Mouse (Mus musculus): ENCODE measurements around the gene Hmgcl. TPM values are rescaled to one million over a fixed set of nuclear protein-coding genes. Genes with fewer than 3 reads are reported as not detected.

Hmgcl gene
- polyA plus RNA-seq, 1 experiment from 2014 or later = 81.7 TPM

DNA sequence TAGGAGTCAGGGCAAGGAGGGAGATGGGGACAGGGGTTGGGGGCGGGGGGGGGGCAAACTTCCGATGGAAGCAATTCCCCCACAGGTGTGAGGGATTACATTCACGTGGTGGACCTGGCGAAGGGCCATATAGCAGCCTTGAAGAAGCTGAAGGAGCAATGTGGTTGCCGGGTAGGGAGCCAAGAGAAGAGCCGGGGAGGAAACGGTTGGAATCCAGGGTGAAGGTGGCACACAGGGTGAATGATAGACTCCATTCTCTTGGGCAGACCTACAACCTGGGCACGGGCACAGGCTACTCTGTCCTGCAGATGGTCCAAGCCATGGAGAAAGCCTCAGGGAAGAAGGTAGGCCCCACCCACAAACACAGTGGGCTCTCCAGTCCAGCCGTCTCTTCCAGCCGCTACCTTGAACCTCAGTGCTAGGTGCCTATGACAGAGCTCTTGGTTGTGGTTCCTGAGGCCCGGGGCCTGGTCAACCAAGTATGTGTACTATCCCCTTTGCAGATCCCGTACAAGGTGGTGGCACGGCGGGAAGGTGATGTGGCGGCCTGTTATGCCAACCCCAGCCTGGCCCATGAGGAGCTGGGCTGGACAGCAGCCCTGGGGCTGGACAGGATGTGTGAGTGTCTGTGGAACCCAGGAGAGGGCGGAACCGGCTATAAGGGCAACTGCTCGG lies 21.0 kb downstream of the Hmgcl start:
- H3K4me1 ChIP-seq (ENCODE audit: control insufficient read depth, insufficient read depth, low read length) = peaks cover 8% of the 10 kb centered on the region
- H3K27me3 ChIP-seq (replicated peaks; ENCODE audit: control insufficient read depth, insufficient read depth, low read length) = no peaks in the 10 kb centered on the region
- peaks cover 47% of the 10 kb centered on the region for H3K36me3 ChIP-seq (ENCODE audit: control insufficient read depth, insufficient read depth, low read length)
- no peak for DNase-seq (ENCODE audit: low spot score)
- H3K9ac ChIP-seq (ENCODE audit: low read depth, low read length) = no peak overlapping the region
- H3K27ac ChIP-seq (replicated peaks; ENCODE audit: low read depth, low read length) = no peak overlapping the region
- no peak overlapping the region for H3K4me3 ChIP-seq (ENCODE audit: low read depth, low read length)
- no peak overlapping the region for H3K4me2 ChIP-seq (ENCODE audit: low read depth, low read length)
- ATAC-seq (ENCODE audit: low read depth) = no peak
- WGBS = 86% methylated on average over 18 of the region's 18 CpGs
- H3K9me3 ChIP-seq (ENCODE audit: control insufficient read depth, low read length) = no peaks in the 10 kb centered on the region

DNA sequence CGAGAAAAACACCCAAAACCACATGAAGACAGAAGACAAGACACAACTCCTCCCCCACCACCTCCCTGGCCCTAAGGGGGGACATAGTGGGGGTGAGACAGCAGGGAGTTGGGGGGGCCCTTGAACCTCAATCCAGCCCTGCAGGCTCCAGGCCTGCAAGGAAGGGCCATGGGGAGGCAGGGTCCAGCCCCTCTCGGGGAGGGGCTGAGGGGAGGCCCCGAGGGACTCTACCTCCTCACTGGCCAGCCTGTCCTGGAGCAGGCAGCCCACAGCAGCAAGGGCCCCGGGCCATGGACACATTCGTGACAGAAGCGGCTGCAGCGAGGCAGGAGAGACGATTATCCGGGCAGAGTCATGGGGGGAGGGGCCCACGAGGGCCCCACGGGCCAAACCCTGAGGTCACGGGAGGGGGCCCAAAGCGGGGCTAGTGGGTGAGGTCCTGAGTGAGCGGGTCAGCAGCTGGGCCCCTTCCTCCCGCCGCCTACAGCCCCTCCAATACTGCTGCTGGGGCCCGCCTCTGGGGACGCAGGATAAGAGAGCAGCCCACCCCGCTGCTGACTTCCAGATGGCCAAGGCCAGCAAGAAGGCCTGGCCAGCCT lies 22.1 kb downstream of the Hmgcl start:
- peaks cover 47% of the 10 kb centered on the region for H3K36me3 ChIP-seq (ENCODE audit: control insufficient read depth, insufficient read depth, low read length)
- H3K27ac ChIP-seq (replicated peaks; ENCODE audit: low read depth, low read length) = no peak overlapping the region

DNA sequence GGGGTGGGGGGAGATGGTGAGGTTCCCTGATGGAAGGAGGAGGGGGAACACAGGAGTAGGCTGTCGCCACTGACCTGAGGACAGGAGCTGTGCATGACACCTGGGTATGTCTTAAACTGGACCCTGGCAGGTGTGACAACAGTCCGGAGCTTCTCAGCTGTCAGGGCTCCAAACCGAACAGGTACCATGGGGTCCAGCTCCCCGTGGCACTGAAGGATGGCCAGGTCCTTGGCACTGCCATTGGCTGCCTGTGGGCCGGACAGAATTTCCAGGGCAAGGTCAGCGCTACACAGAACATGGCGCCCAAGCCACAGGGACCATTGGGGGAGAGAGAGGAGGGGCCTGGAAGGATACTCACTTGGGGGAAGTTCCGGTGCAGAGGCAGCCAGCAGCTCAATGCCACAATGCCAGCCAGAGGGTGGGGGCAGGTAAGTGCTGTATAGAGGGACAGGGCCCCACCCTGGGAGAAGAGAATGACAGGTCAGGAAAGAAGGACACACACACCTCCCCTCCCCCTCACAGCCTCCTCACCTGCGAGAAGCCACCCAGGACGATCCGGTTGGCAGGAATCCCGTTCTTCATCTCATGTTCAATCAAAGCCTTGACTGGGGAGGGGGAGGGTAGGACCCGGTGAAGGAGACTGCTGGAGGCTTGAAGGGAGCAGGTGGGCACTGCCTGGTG lies 23.0 kb downstream of the Hmgcl start:
- H3K27ac ChIP-seq (replicated peaks; ENCODE audit: low read depth, low read length) = no peak overlapping the region
- H3K36me3 ChIP-seq (ENCODE audit: control insufficient read depth, insufficient read depth, low read length) = peaks cover 51% of the 10 kb centered on the region
- H3K4me1 ChIP-seq (ENCODE audit: control insufficient read depth, insufficient read depth, low read length) = peaks cover 8% of the 10 kb centered on the region
- no peak overlapping the region for H3K9ac ChIP-seq (ENCODE audit: low read depth, low read length)
- DNase-seq (ENCODE audit: low spot score) (no peak), ATAC-seq (ENCODE audit: low read depth) (no peak)
- H3K9me3 ChIP-seq (ENCODE audit: control insufficient read depth, low read length) = no peaks in the 10 kb centered on the region
- no peaks in the 10 kb centered on the region for H3K27me3 ChIP-seq (replicated peaks; ENCODE audit: control insufficient read depth, insufficient read depth, low read length)
- 82% methylated on average over 13 of the region's 13 CpGs for WGBS
- H3K4me2 ChIP-seq (ENCODE audit: low read depth, low read length) = no peak overlapping the region
- no peak overlapping the region for H3K4me3 ChIP-seq (ENCODE audit: low read depth, low read length)

More for the DNA sequence above, 22.1 kb downstream of the Hmgcl start:
- WGBS = 74% methylated on average over 13 of the region's 19 CpGs
- no peak for DNase-seq (ENCODE audit: low spot score)
- Histone ChIP-seq H3K4me2 (ENCODE audit: low read depth, low read length) (no peak overlapping the region), H3K4me1 (ENCODE audit: control insufficient read depth, insufficient read depth, low read length) (peaks cover 8% of the 10 kb centered on the region), H3K9ac (ENCODE audit: low read depth, low read length) (no peak overlapping the region), H3K27me3 (replicated peaks; ENCODE audit: control insufficient read depth, insufficient read depth, low read length) (no peaks in the 10 kb centered on the region), H3K4me3 (ENCODE audit: low read depth, low read length) (no peak overlapping the region), H3K9me3 (ENCODE audit: control insufficient read depth, low read length) (no peaks in the 10 kb centered on the region)
- ATAC-seq (ENCODE audit: low read depth) = no peak

DNA sequence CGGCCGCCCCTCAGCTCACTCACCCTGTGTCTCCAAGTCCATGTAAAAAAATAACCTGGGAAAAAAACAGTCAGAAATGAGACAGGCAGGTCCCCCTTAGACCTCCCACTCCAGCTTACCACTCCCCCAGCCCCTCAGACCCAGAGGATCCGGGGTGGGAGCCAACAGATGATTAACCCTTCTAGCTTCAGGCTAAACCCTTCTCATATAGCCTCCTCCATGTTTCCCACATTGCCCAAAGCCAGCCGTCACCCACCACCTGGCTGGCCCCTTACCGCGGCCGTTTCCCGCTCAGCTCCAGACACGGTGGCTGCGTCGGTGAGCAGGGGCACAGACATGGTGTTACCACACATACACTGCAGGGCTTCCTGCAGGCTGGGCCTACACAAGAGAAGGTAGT lies 24.3 kb downstream of the Hmgcl start:
- H3K4me3 ChIP-seq (ENCODE audit: low read depth, low read length) = no peak overlapping the region
- peaks cover 63% of the 10 kb centered on the region for H3K36me3 ChIP-seq (ENCODE audit: control insufficient read depth, insufficient read depth, low read length)
- no peaks in the 10 kb centered on the region for H3K9me3 ChIP-seq (ENCODE audit: control insufficient read depth, low read length)
- DNase-seq (ENCODE audit: low spot score) = no peak
- H3K4me1 ChIP-seq (ENCODE audit: control insufficient read depth, insufficient read depth, low read length) = peaks cover 8% of the 10 kb centered on the region
- 83% methylated on average over 11 of the region's 11 CpGs for WGBS
- H3K27ac ChIP-seq (replicated peaks; ENCODE audit: low read depth, low read length) = no peak overlapping the region
- 0 out of 2 replicates have a peak overlapping the region, but pooled peaks have one; percentile 12 for H3K4me2 ChIP-seq (ENCODE audit: low read depth, low read length)
- no peak for ATAC-seq (ENCODE audit: low read depth)
- peak overlapping the region; percentile 77; the same call in 1 of the 2 replicates for H3K9ac ChIP-seq (ENCODE audit: low read depth, low read length)
- H3K27me3 ChIP-seq (replicated peaks; ENCODE audit: control insufficient read depth, insufficient read depth, low read length) = no peaks in the 10 kb centered on the region

DNA sequence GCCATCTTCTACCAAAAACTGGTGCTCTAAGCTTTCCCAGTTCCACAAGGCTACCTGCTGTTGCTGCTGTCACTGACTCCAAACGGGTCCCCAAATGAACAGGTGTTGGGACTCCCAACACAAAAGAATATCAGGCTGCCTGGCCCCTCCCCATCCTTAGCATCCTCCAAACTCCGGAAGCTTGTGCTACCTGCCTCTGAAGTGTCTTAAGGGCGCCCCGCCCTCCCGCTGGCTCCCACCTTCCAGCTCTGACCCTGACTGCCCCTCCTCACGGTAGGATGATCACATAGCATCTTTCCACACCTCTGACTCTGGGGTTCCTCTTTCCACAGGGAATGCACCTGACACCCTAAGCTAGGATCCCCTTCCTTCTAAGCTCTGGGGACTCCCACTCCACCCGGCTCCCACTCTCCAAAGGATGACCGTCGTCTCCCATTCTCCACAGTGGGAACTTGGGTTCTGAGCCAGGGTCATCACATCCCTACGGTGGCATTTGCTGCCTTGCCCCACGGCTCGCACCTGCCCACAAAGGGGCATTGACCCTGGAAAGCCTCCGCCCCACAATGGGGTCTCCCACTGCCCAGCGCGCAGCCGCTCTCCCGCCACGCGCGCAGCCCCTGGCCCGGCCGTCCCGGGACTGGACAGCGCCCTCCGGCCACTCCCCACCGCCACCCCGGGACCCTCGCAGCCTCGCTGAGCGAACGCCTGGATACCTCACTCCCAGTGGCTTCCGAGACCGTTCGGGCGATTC lies 25.7 kb downstream of the Hmgcl start:
- Histone ChIP-seq H3K4me2 (ENCODE audit: low read depth, low read length) (peak overlapping the region; percentile 87), H3K4me1 (ENCODE audit: control insufficient read depth, insufficient read depth, low read length) (peaks cover 8% of the 10 kb centered on the region), H3K27me3 (replicated peaks; ENCODE audit: control insufficient read depth, insufficient read depth, low read length) (no peaks in the 10 kb centered on the region), H3K4me3 (ENCODE audit: low read depth, low read length) (peak overlapping the region; percentile 77), H3K9ac (ENCODE audit: low read depth, low read length) (peak overlapping the region; percentile 77), H3K36me3 (ENCODE audit: control insufficient read depth, insufficient read depth, low read length) (peaks cover 64% of the 10 kb centered on the region), H3K27ac (replicated peaks; ENCODE audit: low read depth, low read length) (peak overlapping the region; percentile 13), H3K9me3 (ENCODE audit: control insufficient read depth, low read length) (no peaks in the 10 kb centered on the region)
- no peak for DNase-seq (ENCODE audit: low spot score)
- peak; percentile 24; the same call in 1 of the 2 replicates for ATAC-seq (ENCODE audit: low read depth)
- 1% methylated on average over 19 of the region's 35 CpGs for whole genome bisulfite sequencing

DNA sequence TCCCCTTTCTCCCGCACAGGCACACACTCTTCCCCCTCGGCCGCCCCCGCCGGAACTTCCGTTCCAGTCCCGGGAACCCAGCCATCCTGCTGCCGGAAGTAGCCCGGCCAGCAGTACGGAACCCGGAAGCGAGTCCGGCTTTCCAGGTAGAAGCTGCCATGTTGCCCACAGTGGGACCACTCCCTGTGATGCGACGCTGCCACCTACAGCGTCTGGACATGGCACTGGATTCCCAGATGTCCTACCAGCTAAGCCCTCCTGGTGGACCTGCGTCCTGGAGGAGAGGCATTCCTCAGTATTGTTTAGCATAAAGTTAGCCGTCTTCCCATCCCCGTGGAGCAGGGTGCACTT lies 26.3 kb downstream of the Hmgcl start, which contains the start of gene Lypla2:
Gene Lypla2, minus strand, starts transcription at position 71 of the 351 bp plus-strand sequence.
- H3K4me1 ChIP-seq (ENCODE audit: control insufficient read depth, insufficient read depth, low read length) = peaks cover 8% of the 10 kb centered on the region
- under 1% methylated on average over 18 of the region's 19 CpGs for WGBS
- peak within 1 kb of the TSS; percentile 87 for H3K4me2 ChIP-seq (ENCODE audit: low read depth, low read length)
- DNase-seq (ENCODE audit: low spot score) (peak; percentile 93), ATAC-seq (ENCODE audit: low read depth) (peak; percentile 86)
- peak within 1 kb of the TSS; percentile 13 for H3K27ac ChIP-seq (replicated peaks; ENCODE audit: low read depth, low read length)
- H3K9ac ChIP-seq (ENCODE audit: low read depth, low read length) = peak within 1 kb of the TSS; percentile 77
- H3K36me3 ChIP-seq (ENCODE audit: control insufficient read depth, insufficient read depth, low read length) = peaks cover 63% of the 10 kb centered on the region
- no peaks in the 10 kb centered on the region for H3K9me3 ChIP-seq (ENCODE audit: control insufficient read depth, low read length)
- no peaks in the 10 kb centered on the region for H3K27me3 ChIP-seq (replicated peaks; ENCODE audit: control insufficient read depth, insufficient read depth, low read length)
- H3K4me3 ChIP-seq (ENCODE audit: low read depth, low read length) = peak within 1 kb of the TSS; percentile 77

DNA sequence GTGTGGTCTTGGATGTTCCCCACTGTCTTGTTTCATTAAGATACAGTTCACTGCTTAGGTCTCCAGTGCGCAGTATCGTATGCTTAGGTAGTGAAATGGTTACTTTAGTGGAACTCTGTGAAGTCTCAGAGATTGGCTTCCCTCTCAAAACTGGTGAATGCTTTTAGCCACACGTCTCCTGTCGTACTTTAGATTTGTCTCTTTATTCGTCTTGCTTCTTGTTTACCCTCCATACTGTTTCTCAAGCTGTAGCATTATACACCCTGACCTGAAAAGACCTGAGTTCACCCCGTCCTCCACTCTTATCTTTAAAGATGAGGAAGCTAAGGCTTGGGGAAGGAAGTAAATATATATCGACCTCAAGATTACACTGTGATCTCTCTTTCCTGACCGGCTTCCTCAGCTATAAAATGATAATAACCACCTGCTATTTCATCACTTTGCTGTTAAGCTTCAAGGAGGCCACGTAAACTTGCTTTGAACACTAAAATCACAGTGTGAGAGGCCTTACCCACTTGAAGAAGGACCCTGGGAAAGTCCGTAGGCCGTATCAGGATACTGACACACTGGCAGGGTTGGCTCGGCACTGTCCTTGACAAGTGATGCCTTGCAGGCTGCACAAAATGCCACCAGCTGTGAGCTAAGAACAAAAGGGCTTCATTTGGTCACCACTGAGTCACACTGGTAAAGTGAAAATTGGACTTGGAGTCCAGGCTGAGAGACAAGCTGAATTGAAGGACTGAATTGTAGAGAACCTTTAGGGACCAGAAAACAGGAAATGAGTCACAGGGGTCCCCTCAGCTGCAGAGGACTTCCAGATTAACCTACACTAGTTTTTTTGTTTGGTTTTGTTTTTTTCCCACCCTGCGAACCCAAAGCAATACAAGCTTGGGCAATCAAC lies 26.9 kb downstream of the Hmgcl start:
- H3K4me2 ChIP-seq (ENCODE audit: low read depth, low read length) = peak overlapping the region; percentile 87
- H3K36me3 ChIP-seq (ENCODE audit: control insufficient read depth, insufficient read depth, low read length) = peaks cover 56% of the 10 kb centered on the region
- no peak for DNase-seq (ENCODE audit: low spot score)
- no peaks in the 10 kb centered on the region for H3K9me3 ChIP-seq (ENCODE audit: control insufficient read depth, low read length)
- H3K27ac ChIP-seq (replicated peaks; ENCODE audit: low read depth, low read length) = no peak overlapping the region
- H3K4me1 ChIP-seq (ENCODE audit: control insufficient read depth, insufficient read depth, low read length) = peaks cover 8% of the 10 kb centered on the region
- 75% methylated on average over 13 of the region's 13 CpGs for WGBS
- ATAC-seq (ENCODE audit: low read depth) = no peak
- peak overlapping the region; percentile 77 for H3K4me3 ChIP-seq (ENCODE audit: low read depth, low read length)
- no peaks in the 10 kb centered on the region for H3K27me3 ChIP-seq (replicated peaks; ENCODE audit: control insufficient read depth, insufficient read depth, low read length)
- H3K9ac ChIP-seq (ENCODE audit: low read depth, low read length) = peak overlapping the region; percentile 77

Data from embryonic facial prominence, embryonic 14.5 days (tissue).